Mouse (Mus musculus) thymus, adult 2 months (tissue): ENCODE measurements around the gene Rerg. TPM values are rescaled to one million over a fixed set of nuclear protein-coding genes. Genes with fewer than 3 reads are reported as not detected.

Experiments
- DNase-seq: peaks from one replicate; pipeline ENCODE4 v3.0.0; 2021
- H3K27ac ChIP-seq: fragments of 200-500 bp; 2 replicates; pipeline ENCODE4 v1.5.1; 2012; ENCODE audit warnings: low read length, control low read depth; ENCODE audit not compliant: control insufficient read depth, insufficient read depth
- H3K27me3 ChIP-seq: fragments of 200-500 bp; 2 replicates; pipeline ENCODE4 v1.6.1; 2012; ENCODE audit warnings: mild to moderate bottlenecking, low read length, moderate library complexity, mixed read lengths; ENCODE audit not compliant: control insufficient read depth, insufficient read depth
- H3K36me3 ChIP-seq: fragments of 200-500 bp; 2 replicates; pipeline ENCODE4 v1.6.1; 2012; ENCODE audit warnings: mild to moderate bottlenecking, low read length, moderate library complexity; ENCODE audit not compliant: control insufficient read depth, insufficient read depth
- H3K4me1 ChIP-seq: fragments of 200-500 bp; replicated peaks from 2 replicates; pipeline ENCODE4 v1.6.1; 2012; ENCODE audit warnings: low read length; ENCODE audit not compliant: control insufficient read depth, insufficient read depth
- H3K4me3 ChIP-seq: fragments of 200-500 bp; 2 replicates; pipeline ENCODE4 v1.5.1; 2012; ENCODE audit warnings: mild to moderate bottlenecking, low read length, control low read depth, moderate library complexity; ENCODE audit not compliant: control insufficient read depth, insufficient read depth
- CTCF ChIP-seq: fragments of 200-500 bp; IDR thresholded peaks from 2 replicates; pipeline ENCODE4 v1.5.1; 2012; ENCODE audit warnings: mild to moderate bottlenecking, control low read depth, low read length, moderate library complexity, borderline replicate concordance; ENCODE audit not compliant: control insufficient read depth, poor library complexity, insufficient read depth; ENCODE audit errors: extremely low read depth
- POLR2A ChIP-seq: fragments of 200-500 bp; IDR thresholded peaks from 2 replicates; pipeline ENCODE4 v1.6.1; 2012; ENCODE audit warnings: mild to moderate bottlenecking, low read length, control low read depth, moderate library complexity; ENCODE audit not compliant: control insufficient read depth, poor library complexity, insufficient read depth; ENCODE audit errors: extremely low read depth
- WGBS: fragments of 180-500 bp; shearing (Covaris S2); methylation state at CpG from one replicate; pipeline ENCODE4 v1.1.7; 2018; 5-methylcytosine and 5-hydroxymethylcytosine counted together
- polyA plus RNA-seq: library from polyadenylated mRNA; depleted of rRNA; stranded (reverse); fragments of >200 nt; gene quantifications from 2 replicates; pipeline ENCODE4 v1.2.3, GENCODE M21; 2012

The Rerg gene
- polyA plus RNA-seq, 1 experiment = 0.49 TPM

GRCm38 (mm10) chr6:137063239-137063940 lies 106.9 kb downstream of the Rerg start:
- 51% methylated on average over 10 of the region's 10 CpGs for WGBS
- H3K27me3 ChIP-seq = no peaks in the 10 kb centered on the region
- TF ChIP-seq CTCF = no peak
- H3K4me3 ChIP-seq = no peak overlapping the region
- H3K27ac ChIP-seq = no peak overlapping the region
- no peaks in the 10 kb centered on the region for H3K4me1 ChIP-seq
- DNase-seq = no peak
- H3K36me3 ChIP-seq = no peaks in the 10 kb centered on the region

- TF ChIP-seq POLR2A (no peak), CTCF (no peak)
- DNase-seq = no peak
- H3K27ac ChIP-seq = no peak overlapping the region
- no peak overlapping the region for H3K4me3 ChIP-seq
- no peaks in the 10 kb centered on the region for H3K36me3 ChIP-seq
- no peaks in the 10 kb centered on the region for H3K4me1 ChIP-seq
- 94% methylated on average over 18 of the region's 18 CpGs for WGBS
- no peaks in the 10 kb centered on the region for H3K27me3 ChIP-seq
These were observed 108.3 kb downstream of the Rerg start for GRCm38 (mm10) chr6:137061880-137062531.

- Histone ChIP-seq H3K36me3 (no peaks in the 10 kb centered on the region), H3K27ac (no peak overlapping the region), H3K27me3 (no peaks in the 10 kb centered on the region), H3K4me3 (no peak overlapping the region), H3K4me1 (no peaks in the 10 kb centered on the region)
- WGBS = 92% methylated on average over 5 of the region's 5 CpGs
- DNase-seq = no peak
- TF ChIP-seq POLR2A = no peak
- no peak for TF ChIP-seq CTCF
These were observed 109.7 kb downstream of the Rerg start for GRCm38 (mm10) chr6:137060595-137060994.

- H3K36me3 ChIP-seq = no peaks in the 10 kb centered on the region
- TF ChIP-seq CTCF (no peak), POLR2A (no peak)
- no peak overlapping the region for H3K27ac ChIP-seq
- no peaks in the 10 kb centered on the region for H3K27me3 ChIP-seq
- H3K4me3 ChIP-seq = no peak overlapping the region
- no peak for DNase-seq
- WGBS = 100% methylated on average over 2 of the region's 2 CpGs
- no peaks in the 10 kb centered on the region for H3K4me1 ChIP-seq
These were observed 112.0 kb downstream of the Rerg start for GRCm38 (mm10) chr6:137058257-137058656.

GRCm38 (mm10) chr6:137054073-137054472 lies 116.2 kb downstream of the Rerg start:
- WGBS = 65% methylated on average over 2 of the region's 2 CpGs
- Histone ChIP-seq H3K4me3 (no peak overlapping the region), H3K27me3 (no peaks in the 10 kb centered on the region), H3K27ac (no peak overlapping the region), H3K36me3 (no peaks in the 10 kb centered on the region), H3K4me1 (no peaks in the 10 kb centered on the region)
- no peak for DNase-seq
- TF ChIP-seq POLR2A = no peak
- no peak for TF ChIP-seq CTCF

- peak; percentile 25 for DNase-seq
- Histone ChIP-seq H3K27ac (no peak overlapping the region), H3K27me3 (no peaks in the 10 kb centered on the region), H3K4me3 (no peak overlapping the region), H3K36me3 (no peaks in the 10 kb centered on the region), H3K4me1 (no peaks in the 10 kb centered on the region)
- WGBS = 74% methylated on average over 5 of the region's 5 CpGs
- no peak for TF ChIP-seq CTCF
- no peak for TF ChIP-seq POLR2A
These were observed 116.8 kb downstream of the Rerg start for GRCm38 (mm10) chr6:137053464-137053863.
